Mouse (Mus musculus): ENCODE results near the gene Olfr881. TPM values are rescaled to one million over a fixed set of nuclear protein-coding genes. Genes with fewer than 3 reads are reported as not detected.

Olfr881 gene
- total RNA-seq (2023) = not detected

GRCm38 (mm10) chr9:37991525-37991924, at the start of gene Olfr881:
Gene Olfr881, plus strand, starts transcription at chr9:37991825.

DNA sequence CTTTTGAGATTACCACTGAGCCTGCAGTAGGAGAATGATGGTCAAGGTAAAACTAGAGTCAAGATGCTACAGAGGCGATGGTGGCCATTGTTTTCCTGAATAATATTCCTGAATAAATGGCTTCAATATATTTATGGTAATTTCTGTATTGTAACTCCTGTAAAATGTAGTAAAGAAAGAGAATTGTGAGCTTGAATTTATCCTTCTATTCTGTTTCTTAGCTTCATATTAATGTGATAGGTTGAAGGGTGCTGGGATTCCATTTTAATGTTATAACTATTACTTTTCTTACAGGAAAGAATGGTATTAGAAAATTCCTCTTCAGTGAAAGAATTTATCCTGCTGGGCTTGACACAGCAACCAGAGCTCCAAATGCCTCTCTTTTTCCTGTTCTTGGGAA, 33.9 kb downstream of the Olfr881 start, which contains the start of gene Olfr883:
Gene Olfr883 (plus strand): TSS at position 301 of the 400 bp plus-strand sequence.

Other genes starting within 250 kb of the Olfr881 start
- gene Olfr874, start 246.7 kb upstream of the Olfr881 start, total RNA-seq (2023) = not detected
- not detected for gene Olfr875, start 220.0 kb upstream of the Olfr881 start, total RNA-seq (2023)
- not detected for gene Olfr876, start 188.8 kb upstream of the Olfr881 start, total RNA-seq (2023)
- gene Olfr877, start 137.6 kb upstream of the Olfr881 start, total RNA-seq (2023) = not detected
- gene Olfr145, start 95.1 kb upstream of the Olfr881 start, total RNA-seq (2023) = not detected
- gene Olfr878, start 74.0 kb upstream of the Olfr881 start, total RNA-seq (2023) = not detected
- not detected for gene Olfr883, start 34.0 kb downstream of the Olfr881 start, total RNA-seq (2023)
- gene Olfr884, start 54.7 kb downstream of the Olfr881 start, total RNA-seq (2023) = not detected
- not detected for gene Olfr885, start 69.5 kb downstream of the Olfr881 start, total RNA-seq (2023)
- not detected for gene Olfr887, start 92.2 kb downstream of the Olfr881 start, total RNA-seq (2023)
- gene Olfr888, start 116.3 kb downstream of the Olfr881 start, total RNA-seq (2023) = not detected
- not detected for gene Olfr889, start 123.4 kb downstream of the Olfr881 start, total RNA-seq (2023)
- gene Olfr890, start 150.7 kb downstream of the Olfr881 start, total RNA-seq (2023) = not detected
- gene Olfr891, start 189.0 kb downstream of the Olfr881 start, total RNA-seq (2023) = not detected
- gene Olfr893, start 216.5 kb downstream of the Olfr881 start, total RNA-seq (2023) = not detected
- not detected for gene Olfr894, start 226.2 kb downstream of the Olfr881 start, total RNA-seq (2023)